Mouse (Mus musculus) cerebellum, adult 18-20 months (tissue): ENCODE data around the gene Map3k5.
A peak's percentile ranks its signal among the peaks of the same experiment; 100 is the strongest.

Experiments used
- DNase-seq, 2 experiments: peaks; one replicate each; pipeline ENCODE4 v3.0.0; 2021

Map3k5 gene

DNA sequence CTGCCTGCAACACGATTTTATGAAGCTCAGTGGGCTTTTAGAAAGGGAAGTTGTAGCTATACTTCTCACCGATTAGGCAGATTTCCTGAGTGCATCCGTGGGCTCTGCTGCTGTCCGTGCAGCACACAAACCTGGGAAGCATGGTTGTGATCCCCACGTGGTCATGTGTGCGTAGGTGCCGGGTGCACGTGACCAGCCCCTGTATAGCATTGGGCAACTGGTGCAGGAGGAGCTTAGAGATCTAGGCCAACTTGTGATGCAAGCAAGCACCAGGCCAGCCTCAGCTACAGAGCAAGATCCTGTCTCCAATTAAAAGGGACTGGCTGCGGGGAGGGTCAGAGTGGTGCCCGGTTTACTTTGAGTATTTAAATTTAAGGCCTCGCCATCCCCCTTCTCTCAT, 232.5 kb downstream of the Map3k5 start:
- peak in 1 of 2 experiments; percentile 3 for DNase-seq

DNA sequence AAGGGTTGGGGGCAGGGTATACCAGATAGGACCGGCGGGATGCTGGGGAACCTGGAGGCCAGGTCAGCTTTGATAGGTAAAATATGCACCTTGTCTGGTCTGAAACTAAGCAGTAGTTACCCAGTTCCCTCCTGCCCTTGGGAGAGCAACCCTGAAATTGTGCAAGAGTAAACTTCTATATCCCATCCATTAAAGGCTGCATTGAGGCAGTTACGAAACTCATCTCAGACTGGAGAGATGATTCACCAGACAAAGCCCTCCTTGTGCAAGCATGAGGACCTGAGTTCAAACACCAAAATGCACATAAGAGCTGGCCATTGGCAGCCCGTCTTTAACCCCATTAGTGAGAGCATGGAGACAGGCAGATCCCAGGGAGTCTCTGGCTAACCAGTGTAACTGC, 233.2 kb downstream of the Map3k5 start:
- no peak for DNase-seq

GRCm38 (mm10) chr10:20169182-20169674, 235.0 kb downstream of the Map3k5 start:
- no peak for DNase-seq

GRCm38 (mm10) chr10:20169927-20170604, 235.8 kb downstream of the Map3k5 start:
- no peak for DNase-seq

- DNase-seq: peak; percentile 87 to 91
Measured at GRCm38 (mm10) chr10:20170605-20171088, 236.4 kb downstream of the Map3k5 start.

GRCm38 (mm10) chr10:20171209-20171608, 236.9 kb downstream of the Map3k5 start:
- DNase-seq: peak; percentile 35 to 62

GRCm38 (mm10) chr10:20171756-20172155, 237.5 kb downstream of the Map3k5 start:
- peak; percentile 56 to 57 for DNase-seq

GRCm38 (mm10) chr10:20173733-20174132, 239.5 kb downstream of the Map3k5 start:
- no peak for DNase-seq

- DNase-seq: no peak
Measured at GRCm38 (mm10) chr10:20176054-20176453, 241.8 kb downstream of the Map3k5 start.

DNA sequence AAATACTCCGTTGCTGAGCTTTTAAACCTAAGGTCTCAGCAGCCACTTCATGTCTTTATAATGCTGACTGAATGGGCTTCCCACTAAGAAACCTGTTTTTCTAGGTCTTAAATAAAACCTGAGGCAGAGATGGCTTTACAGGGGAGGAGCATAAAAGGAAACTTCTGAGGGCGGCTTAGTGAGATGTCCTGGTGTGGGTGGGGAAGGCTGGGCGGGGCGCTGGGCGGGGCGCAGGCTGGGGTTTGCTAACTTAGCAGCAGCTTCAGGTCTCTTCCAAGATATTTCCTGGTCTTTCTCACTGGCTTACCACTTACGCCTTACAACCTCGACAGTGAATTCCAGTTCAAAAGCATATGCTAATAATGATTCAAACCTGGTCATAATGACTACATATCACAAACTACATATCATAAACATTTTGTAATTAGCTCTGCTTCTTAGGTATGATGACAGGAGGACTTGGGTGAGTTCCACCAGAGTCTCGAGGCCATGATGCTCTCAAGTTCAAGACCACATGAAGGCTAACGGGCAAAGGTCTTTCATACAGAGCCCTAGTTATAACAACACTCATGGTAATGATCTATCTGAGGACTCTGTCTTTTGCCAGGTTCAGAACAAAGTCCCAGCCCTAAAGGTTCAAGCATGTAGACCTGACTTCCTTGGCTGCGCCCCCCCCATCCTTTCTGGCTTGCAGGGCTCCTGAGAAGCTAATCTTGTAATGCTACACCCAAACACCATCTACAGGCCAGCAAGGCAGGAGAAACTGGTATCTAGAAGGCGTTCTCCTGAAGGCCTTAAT, 244.7 kb downstream of the Map3k5 start:
- no peak for DNase-seq

- no peak for DNase-seq
Measured at GRCm38 (mm10) chr10:20181198-20181597, 246.9 kb downstream of the Map3k5 start.

DNA sequence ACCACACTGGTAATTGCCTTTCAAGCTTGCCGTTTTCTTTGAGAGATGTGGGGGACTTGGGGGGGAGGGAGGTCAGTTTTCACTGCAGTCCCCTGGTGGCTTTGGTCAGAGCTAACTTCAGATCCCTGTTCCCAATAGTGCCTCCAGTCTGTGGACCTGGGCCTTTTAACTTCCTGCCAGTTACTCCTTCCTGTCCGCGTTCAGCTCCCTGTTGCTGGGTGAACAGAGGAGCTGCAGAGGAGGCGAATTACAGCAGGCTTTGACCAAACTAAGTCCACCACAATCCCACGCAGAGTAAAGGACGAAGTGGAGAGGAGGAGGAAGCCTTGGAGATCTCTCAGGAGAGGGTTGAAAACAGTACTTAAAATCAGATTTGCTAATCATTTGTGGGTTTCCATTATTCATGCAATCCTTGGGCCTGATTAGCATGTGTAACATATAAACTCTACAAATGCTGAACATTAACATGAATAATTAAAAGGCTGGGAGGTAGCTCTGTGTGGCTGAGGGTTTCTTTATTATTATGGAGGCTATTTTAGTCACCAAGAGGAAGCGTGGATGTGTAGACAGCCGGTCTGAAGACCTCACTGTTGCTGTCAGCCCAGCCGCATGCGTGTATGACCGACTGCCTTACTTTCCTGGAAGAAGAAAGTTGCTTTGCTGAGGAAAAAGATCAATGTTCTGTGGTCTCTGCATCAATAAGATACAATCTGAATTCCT, 247.6 kb downstream of the Map3k5 start:
- DNase-seq: no peak

DNA sequence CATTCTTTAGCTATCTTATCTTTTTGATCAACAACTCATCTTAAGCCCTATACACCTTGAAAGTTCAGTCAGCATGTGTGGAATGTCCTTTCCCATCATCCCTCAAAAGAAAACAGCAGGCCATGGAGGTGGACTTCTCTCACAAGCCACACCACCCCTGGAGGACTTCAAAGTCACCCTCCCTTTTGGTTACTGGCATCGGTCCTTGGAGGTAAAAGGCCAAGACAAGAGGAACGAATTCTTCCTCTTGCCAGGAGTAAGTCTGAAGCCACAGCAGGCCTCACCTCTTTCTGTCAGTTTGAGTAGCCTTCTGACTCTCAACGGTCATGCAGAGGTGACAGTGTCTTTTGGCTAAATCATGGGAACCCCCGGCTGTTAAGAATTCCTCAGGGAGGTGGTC, 250.1 kb downstream of the Map3k5 start:
- DNase-seq: no peak

DNA sequence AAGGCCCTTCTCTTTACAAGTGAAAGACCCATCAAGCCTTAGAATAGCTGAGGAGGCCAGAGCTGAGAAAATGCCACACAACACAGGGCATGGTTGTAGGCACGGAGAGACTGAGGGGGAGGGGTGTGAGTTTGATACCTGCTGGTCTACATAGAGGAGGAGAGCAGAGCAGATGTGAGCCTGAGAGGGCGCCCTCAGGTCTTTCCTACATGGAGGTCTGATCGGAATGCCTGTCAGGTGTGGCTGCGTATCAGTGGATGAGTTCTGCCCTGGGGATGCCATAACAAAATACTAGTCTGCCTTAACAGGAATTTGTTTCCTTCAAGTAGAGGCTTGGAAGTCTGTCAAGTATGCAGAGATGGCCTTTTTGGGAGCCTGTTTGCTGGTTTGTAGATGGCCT, 251.0 kb downstream of the Map3k5 start:
- no peak for DNase-seq

DNA sequence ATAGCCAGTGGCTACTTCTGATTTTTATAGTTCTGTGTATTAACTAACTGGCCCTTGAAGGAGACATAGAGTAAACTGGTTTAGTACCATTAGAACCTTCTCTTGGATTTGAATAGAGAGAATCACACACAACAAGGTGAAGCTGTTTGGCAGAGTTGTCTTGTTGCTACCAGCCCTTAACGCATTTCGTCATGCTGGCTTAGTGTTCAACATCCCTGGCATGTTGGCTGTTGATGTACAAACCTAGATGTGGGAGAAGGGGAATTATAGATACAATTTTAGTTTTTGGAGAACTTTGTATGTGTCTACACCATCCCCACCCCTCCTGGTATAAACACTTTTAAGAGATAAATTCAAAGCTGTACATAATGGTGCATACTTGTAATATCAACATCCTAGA, 251.5 kb downstream of the Map3k5 start:
- no peak for DNase-seq

GRCm38 (mm10) chr10:20186800-20187273, 252.6 kb downstream of the Map3k5 start:
- no peak for DNase-seq

GRCm38 (mm10) chr10:20190139-20190747, 256.0 kb downstream of the Map3k5 start:
- DNase-seq: no peak
